Mouse (Mus musculus) c-Kit-negative CD71-positive TER-119-positive erythroid progenitor cells, embryonic 14.5 days (primary cell): ENCODE measurements around the gene Gm597.

Experiments
- DNase-seq: peaks from one replicate; pipeline ENCODE4 v3.0.0-alpha.2; 2013; ENCODE audit warnings: low read depth, low spot score

Gene Gm597

DNA sequence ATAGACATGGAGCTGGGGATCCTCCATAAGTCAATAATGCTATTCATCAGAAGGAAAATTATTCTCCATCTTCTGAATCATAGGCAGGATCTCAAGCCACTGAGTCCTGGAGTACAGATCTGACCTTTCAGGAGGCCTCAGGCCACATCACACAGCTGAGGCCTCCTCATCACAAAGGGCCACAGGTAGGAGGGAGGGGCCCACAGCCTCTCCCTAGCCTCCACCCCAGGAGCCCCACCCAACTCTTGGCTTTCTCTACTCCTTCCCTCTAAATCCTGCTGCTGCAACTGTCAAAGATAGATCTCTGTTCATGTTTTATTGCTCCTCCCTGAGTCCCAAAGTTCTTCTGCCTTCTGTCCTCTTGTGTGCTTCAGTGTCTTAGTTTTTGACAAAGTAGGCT, at the start of gene Gm597:
Gene Gm597 (minus strand): TSS at position 101 of the 400 bp plus-strand sequence.
- no peak for DNase-seq

GRCm38 (mm10) chr1:28807689-28808088, 27.6 kb upstream of the Gm597 start:
- no peak for DNase-seq

GRCm38 (mm10) chr1:28806618-28807017, 26.6 kb upstream of the Gm597 start:
- DNase-seq: no peak

DNA sequence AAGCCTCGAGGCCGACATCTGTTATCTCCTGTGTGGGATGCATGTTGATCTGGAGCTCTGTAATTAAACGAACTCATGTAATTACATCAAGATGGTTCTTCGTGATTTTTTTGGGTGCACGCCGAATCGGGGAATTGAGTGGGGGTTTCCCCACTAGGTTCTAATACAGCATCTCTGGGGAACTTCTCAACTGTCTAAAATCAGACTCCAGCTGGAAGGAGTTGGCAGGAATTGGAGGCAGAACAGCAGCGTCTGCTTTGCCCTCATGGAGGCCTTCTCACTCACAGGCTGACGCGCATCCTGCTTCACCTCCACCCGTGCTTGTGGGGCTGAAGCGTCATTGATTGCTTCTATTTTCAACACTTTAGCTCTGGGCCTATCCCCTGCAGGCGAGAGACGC, 20.8 kb upstream of the Gm597 start:
- DNase-seq: no peak
